Mouse (Mus musculus) MEL (cell line): ENCODE measurements around the gene Zfp362.

Experiments used
- CHD2 ChIP-seq: IDR thresholded peaks from 2 replicates; pipeline ENCODE4 v1.6.1; 2011; ENCODE audit warnings: low read length, improper control_type of control experiment
- CTCF ChIP-seq, 3 experiments: IDR thresholded peaks in 2 of 3; conservative IDR thresholded peaks in 1 of 3; 2 replicates each; pipeline ENCODE4 v1.5.1; 2011 to 2012; ENCODE audit warnings: low read length in 3 of 3, low read depth in 2 of 3, mild to moderate bottlenecking in 2 of 3, improper control_type of control experiment in 1 of 3, inconsistent platforms in 1 of 3, mixed read lengths in 1 of 3, moderate library complexity in 1 of 3; ENCODE audit not compliant: control insufficient read depth in 1 of 3, insufficient read depth in 1 of 3, poor library complexity in 1 of 3, severe bottlenecking in 1 of 3
- GATA1 ChIP-seq: IDR thresholded peaks from 2 replicates; pipeline ENCODE4 v1.6.1; 2011; ENCODE audit warnings: low read depth, low read length, improper control_type of control experiment
- POLR2A ChIP-seq, 2 experiments: IDR thresholded peaks; 2 replicates each; pipeline ENCODE4 v1.6.1; 2011 to 2012; ENCODE audit warnings: low read length in 2 of 2, mild to moderate bottlenecking in 2 of 2, control low read depth in 1 of 2, improper control_type of control experiment in 1 of 2, low read depth in 1 of 2, moderate library complexity in 1 of 2; ENCODE audit not compliant: control insufficient read depth in 1 of 2, insufficient read depth in 1 of 2, poor library complexity in 1 of 2
- RAD21 ChIP-seq: IDR thresholded peaks from 2 replicates; pipeline ENCODE4 v1.6.1; 2011; ENCODE audit warnings: mild to moderate bottlenecking, low read depth, low read length, improper control_type of control experiment
- USF1 ChIP-seq: IDR thresholded peaks from 2 replicates; pipeline ENCODE4 v1.6.1; 2014; ENCODE audit warnings: low read depth, mild to moderate bottlenecking, inconsistent platforms, low read length, improper control_type of control experiment, moderate library complexity
- ZC3H11A ChIP-seq: IDR thresholded peaks from 2 replicates; pipeline ENCODE4 v1.6.1; 2012; ENCODE audit warnings: low read depth, mild to moderate bottlenecking, inconsistent platforms, low read length, improper control_type of control experiment
- ZMIZ1 ChIP-seq: IDR thresholded peaks from 2 replicates; pipeline ENCODE4 v1.6.1; 2012; ENCODE audit warnings: low read depth, mild to moderate bottlenecking, inconsistent platforms, low read length, improper control_type of control experiment, moderate library complexity

- no peak for TF ChIP-seq CHD2
- TF ChIP-seq CTCF (IDR thresholded peaks at IDR 0.05 in 2 of 3, conservative IDR thresholded peaks at IDR 0.05 in 1 of 3; ENCODE audit: control insufficient read depth in 1 of 3, insufficient read depth in 1 of 3, low read depth in 2 of 3, low read length in 3 of 3, poor library complexity in 1 of 3, severe bottlenecking in 1 of 3): no peak
- TF ChIP-seq RAD21: no peak
- TF ChIP-seq POLR2A (IDR thresholded peaks at IDR 0.05; ENCODE audit: control insufficient read depth in 1 of 2, insufficient read depth in 1 of 2, low read depth in 1 of 2, low read length in 2 of 2, poor library complexity in 1 of 2): no peak
- TF ChIP-seq USF1: no peak
- no peak for TF ChIP-seq ZC3H11A
- TF ChIP-seq ZMIZ1: no peak
- TF ChIP-seq GATA1: no peak
These were observed 58.1 kb downstream of the Zfp362 start for GRCm38 (mm10) chr4:128747614-128748270.
